11 mouse cellular contexts compared by ENCODE assay signal in the genomic region with DNA sequence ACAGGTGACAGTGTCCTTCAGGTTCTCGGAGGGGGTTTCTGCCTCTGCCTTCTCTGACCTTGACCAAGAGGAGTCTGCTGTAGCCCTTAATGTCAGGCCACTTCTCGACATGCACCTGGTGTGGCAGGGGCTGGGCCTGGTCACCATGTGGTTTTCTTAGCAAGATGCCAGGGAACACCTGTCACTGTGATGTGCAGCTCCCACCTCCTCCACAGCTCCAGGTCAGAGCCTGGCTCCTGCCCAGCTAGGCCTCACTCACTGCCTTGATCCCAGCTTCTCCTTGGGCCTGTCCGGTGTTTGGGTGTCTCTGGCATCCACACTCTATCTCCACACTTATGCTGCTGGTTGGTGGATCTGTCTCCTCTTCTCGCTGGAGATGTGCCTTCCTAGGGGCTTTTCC.
DNase-seq lines count a peak whose midpoint lies in the region; ATAC-seq lines count a peak whose summit lies in the region.
"Had no signal": no experiment of that assay in that cellular context is flagged by ENCODE, and none has a peak within 500 bp of the region (broad histone marks: within the 10 kb centered on the region; RNA-seq: fewer than 3 reads in every experiment).

No protein-coding gene starts in this region.

- H3K27me3 ChIP-seq in forebrain, embryonic 10.5 days (ENCODE audit: poor library complexity, severe bottlenecking): no peaks in the 10 kb centered on the region
- no peaks in the 10 kb centered on the region for H3K27me3 ChIP-seq in forebrain, embryonic 14.5 days (replicated peaks; ENCODE audit: control insufficient read depth, insufficient read depth, low read length)
- H3K27me3 ChIP-seq in heart, embryonic 16.5 days (ENCODE audit: control insufficient read depth, insufficient read depth, low read length): no peaks in the 10 kb centered on the region
- no peaks in the 10 kb centered on the region for H3K27me3 ChIP-seq in lung, embryonic 15.5 days
- H3K27me3 ChIP-seq in embryonic facial prominence, embryonic 10.5 days (replicated peaks; ENCODE audit: low read depth, poor library complexity, severe bottlenecking): no peaks in the 10 kb centered on the region

- intact Hi-C loops in heart, postnatal 10 days (cut with DNase I): no loop called here

- no peak overlapping the region for H3K4me2 ChIP-seq in forebrain, embryonic 14.5 days (ENCODE audit: low read length)
- peak overlapping the region; percentile 41; the same call in 1 of the 2 replicates for H3K4me2 ChIP-seq in heart, embryonic 16.5 days (ENCODE audit: low read depth, low read length)
- no peak overlapping the region for H3K4me2 ChIP-seq in lung, embryonic 15.5 days

- H3K9me3 ChIP-seq in forebrain, embryonic 10.5 days: no peaks in the 10 kb centered on the region
- H3K9me3 ChIP-seq in forebrain, embryonic 14.5 days (replicated peaks; ENCODE audit: control insufficient read depth, low read length): no peaks in the 10 kb centered on the region
- H3K9me3 ChIP-seq in heart, embryonic 16.5 days (replicated peaks; ENCODE audit: control insufficient read depth, low read length): no peaks in the 10 kb centered on the region
- H3K9me3 ChIP-seq in lung, embryonic 15.5 days: no peaks in the 10 kb centered on the region
- no peaks in the 10 kb centered on the region for H3K9me3 ChIP-seq in embryonic facial prominence, embryonic 10.5 days

- ATAC-seq in forebrain, embryonic 14.5 days: no peak
- no peak for ATAC-seq in heart, embryonic 16.5 days (replicated peaks; ENCODE audit: extremely low read depth, insufficient read depth, low FRiP score)
- ATAC-seq in lung, embryonic 15.5 days (ENCODE audit: borderline replicate concordance, extremely low read depth, low FRiP score, low TSS enrichment): no peak

- 82% methylated on average over 4 of the region's 4 CpGs for WGBS in forebrain, embryonic 10.5 days
- WGBS in forebrain, embryonic 14.5 days: 73% methylated on average over 4 of the region's 4 CpGs
- 45% methylated on average over 4 of the region's 4 CpGs for WGBS in heart, embryonic 16.5 days
- WGBS in lung, embryonic 15.5 days: 60% methylated on average over 4 of the region's 4 CpGs
- 64% methylated on average over 4 of the region's 4 CpGs for WGBS in embryonic facial prominence, embryonic 10.5 days

- 0 out of 2 replicates have a peak, but pooled peaks cover 5% of the 10 kb centered on the region for H3K36me3 ChIP-seq in forebrain, embryonic 10.5 days (replicated peaks)
- H3K36me3 ChIP-seq in forebrain, embryonic 14.5 days (ENCODE audit: control insufficient read depth, insufficient read depth, low read length): no peaks in the 10 kb centered on the region
- no peaks in the 10 kb centered on the region for H3K36me3 ChIP-seq in heart, embryonic 16.5 days (ENCODE audit: control insufficient read depth, insufficient read depth)
- H3K36me3 ChIP-seq in lung, embryonic 15.5 days: no peaks in the 10 kb centered on the region
- no peaks in the 10 kb centered on the region for H3K36me3 ChIP-seq in embryonic facial prominence, embryonic 10.5 days (replicated peaks)

- H3K27ac ChIP-seq in forebrain, embryonic 10.5 days: peak overlapping the region; percentile 58
- no peak overlapping the region for H3K27ac ChIP-seq in forebrain, embryonic 14.5 days (ENCODE audit: low read depth, low read length)
- H3K27ac ChIP-seq in heart, embryonic 16.5 days (ENCODE audit: low read length): peak overlapping the region; percentile 64
- peak overlapping the region; percentile 41; the same call in 1 of the 2 replicates for H3K27ac ChIP-seq in lung, embryonic 15.5 days
- peak overlapping the region; percentile 75 for H3K27ac ChIP-seq in embryonic facial prominence, embryonic 10.5 days (replicated peaks)

- H3K9ac ChIP-seq in forebrain, embryonic 14.5 days (ENCODE audit: low read length): no peak overlapping the region
- H3K9ac ChIP-seq in heart, embryonic 16.5 days (ENCODE audit: low read length): no peak overlapping the region
- H3K9ac ChIP-seq in lung, embryonic 15.5 days: no peak overlapping the region

- H3K4me1 ChIP-seq in forebrain, embryonic 10.5 days: peaks cover 78% of the 10 kb centered on the region
- peaks cover 38% of the 10 kb centered on the region for H3K4me1 ChIP-seq in forebrain, embryonic 14.5 days (ENCODE audit: control insufficient read depth, insufficient read depth, low read length)
- peaks cover 68% of the 10 kb centered on the region for H3K4me1 ChIP-seq in heart, embryonic 16.5 days (ENCODE audit: control insufficient read depth, insufficient read depth, low read length)
- H3K4me1 ChIP-seq in lung, embryonic 15.5 days: peaks cover 45% of the 10 kb centered on the region
- peaks cover 76% of the 10 kb centered on the region for H3K4me1 ChIP-seq in embryonic facial prominence, embryonic 10.5 days

- no peak for DNase-seq in forebrain, embryonic 10.5 days (ENCODE audit: extremely low spot score, low spot score)
- DNase-seq in forebrain, embryonic 14.5 days (ENCODE audit: low spot score): no peak
- no peak for DNase-seq in heart, postnatal 10 days
- DNase-seq in lung, postnatal 25 days (ENCODE audit: low spot score): no peak
- DNase-seq in embryonic facial prominence, embryonic 10.5 days (ENCODE audit: low spot score): no peak
- no peak for DNase-seq in adrenal gland, adult 18-20 months (ENCODE audit: low spot score in 2 of 2)
- DNase-seq: B cell, adult 2 months; kidney, adult 9 months; right cerebral cortex, postnatal 4 days had no signal

- H3K4me3 ChIP-seq in forebrain, embryonic 10.5 days: no peak overlapping the region
- no peak overlapping the region for H3K4me3 ChIP-seq in forebrain, embryonic 14.5 days (ENCODE audit: low read depth, low read length)
- H3K4me3 ChIP-seq in heart, embryonic 16.5 days (ENCODE audit: low read length): no peak overlapping the region
- H3K4me3 ChIP-seq in lung, embryonic 15.5 days: no peak overlapping the region
- H3K4me3 ChIP-seq in embryonic facial prominence, embryonic 10.5 days: no peak overlapping the region
